Mouse (Mus musculus): ENCODE data around the gene Ephb2.

DNA sequence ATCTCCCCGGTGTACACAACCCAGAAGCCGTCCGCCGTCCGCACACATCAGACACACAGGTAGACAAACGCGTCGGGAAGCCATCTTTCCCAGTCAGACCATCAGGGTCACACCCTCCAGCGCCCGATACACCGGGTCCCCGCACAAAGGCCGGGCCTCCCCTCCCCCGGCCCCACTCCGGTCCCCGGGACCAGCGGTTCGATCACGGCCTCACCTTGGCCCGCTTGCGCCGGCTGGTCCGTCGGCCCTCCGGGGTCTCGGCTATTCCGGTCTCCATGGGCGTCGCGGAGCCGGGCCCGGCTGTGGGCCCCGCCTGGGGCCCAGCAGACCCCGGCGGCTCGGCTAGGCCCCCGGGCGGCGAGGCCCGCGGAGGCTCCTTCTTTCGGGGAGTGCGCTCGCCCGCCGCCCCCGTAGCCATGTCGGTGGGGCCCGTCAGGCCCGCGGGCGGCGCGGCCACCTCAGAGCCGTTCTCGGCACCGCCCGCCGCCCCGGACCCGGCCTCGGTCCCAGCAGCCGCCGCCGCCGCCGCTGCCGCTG, 233.7 kb downstream of the Ephb2 start:
- TF ChIP-seq USF1 (IDR thresholded peaks at IDR 0.05; ENCODE audit: low read depth), result no peak
- no peak for TF ChIP-seq E2F4 (IDR thresholded peaks at IDR 0.05; ENCODE audit: insufficient read depth)
- no peak for TF ChIP-seq MYOD1 (IDR thresholded peaks at IDR 0.05; ENCODE audit: control insufficient read depth in 1 of 3, insufficient read length in 2 of 3, low read depth in 2 of 3)
- no peak for TF ChIP-seq POLR2A (IDR thresholded peaks at IDR 0.05; ENCODE audit: insufficient read length, low read depth)
- no peak for TF ChIP-seq TCF12 (IDR thresholded peaks at IDR 0.05; ENCODE audit: insufficient read depth, poor library complexity, severe bottlenecking)
- no peak for TF ChIP-seq MYOG (IDR thresholded peaks at IDR 0.05; ENCODE audit: control insufficient read depth in 1 of 3, insufficient read depth in 1 of 3, insufficient read length in 2 of 3, low read depth in 2 of 3)
- no peak for TF ChIP-seq MAX (IDR thresholded peaks at IDR 0.05; ENCODE audit: low read depth)
- TF ChIP-seq SRF (IDR thresholded peaks at IDR 0.05; ENCODE audit: control insufficient read depth, insufficient read length, low read depth), result no peak
- TF ChIP-seq CEBPB (IDR thresholded peaks at IDR 0.05; ENCODE audit: insufficient read depth, poor library complexity, severe bottlenecking), result no peak
- TF ChIP-seq POLR2AphosphoS2 (IDR thresholded peaks at IDR 0.05; ENCODE audit: insufficient read length, low read depth), result no peak
- TF ChIP-seq REST (IDR thresholded peaks at IDR 0.05; ENCODE audit: insufficient read depth, insufficient read length), result no peak
- TF ChIP-seq TCF3 (IDR thresholded peaks at IDR 0.05; ENCODE audit: insufficient read length, low read depth), result no peak

All from myocyte (in vitro differentiated cells).